Mouse (Mus musculus) kidney, postnatal 0 days (tissue): ENCODE results near the gene Slc30a2. TPM values are rescaled to one million over a fixed set of nuclear protein-coding genes. Genes with fewer than 3 reads are reported as not detected.

ENCODE experiments used
- ATAC-seq: fragments of 200-750 bp; cut with Nextera tagmentation; replicated peaks from 2 replicates; pipeline ENCODE4 v1.8.0; 2017; ENCODE audit warnings: low read depth, moderate number of reproducible peaks, moderate TSS enrichment, moderate library complexity; ENCODE audit not compliant: low FRiP score
- DNase-seq: peaks from one replicate; pipeline ENCODE4 v3.0.0-alpha.2; 2016; ENCODE audit warnings: low spot score
- H3K27ac ChIP-seq: fragments of 300-500 bp; sonication (generic); 2 replicates; pipeline ENCODE4 v1.5.1; 2014; ENCODE audit warnings: mild to moderate bottlenecking
- H3K27me3 ChIP-seq: fragments of 300-500 bp; sonication (generic); 2 replicates; pipeline ENCODE4 v1.6.1; 2014; ENCODE audit warnings: low read length, mixed read lengths; ENCODE audit not compliant: insufficient read depth
- H3K36me3 ChIP-seq: fragments of 300-500 bp; sonication (generic); 2 replicates; pipeline ENCODE4 v1.6.1; 2014; ENCODE audit warnings: low read length, mixed read lengths; ENCODE audit not compliant: insufficient read depth
- H3K4me1 ChIP-seq: fragments of 300-500 bp; sonication (generic); replicated peaks from 2 replicates; pipeline ENCODE4 v1.6.1; 2014; ENCODE audit warnings: antibody characterized with exemption, low read length, mixed read lengths; ENCODE audit not compliant: insufficient read depth
- H3K4me2 ChIP-seq: fragments of 300-500 bp; sonication (generic); 2 replicates; pipeline ENCODE4 v1.6.1; 2014; ENCODE audit warnings: mild to moderate bottlenecking, low read length, moderate library complexity, mixed read lengths
- H3K4me3 ChIP-seq: fragments of 300-500 bp; sonication (generic); replicated peaks from 2 replicates; pipeline ENCODE4 v1.5.1; 2014; ENCODE audit warnings: low read depth, low read length
- H3K9ac ChIP-seq: fragments of 300-500 bp; sonication (generic); 2 replicates; pipeline ENCODE4 v1.6.1; 2014; ENCODE audit warnings: low read depth, low read length
- H3K9me3 ChIP-seq: fragments of 300-500 bp; sonication (generic); replicated peaks from 2 replicates; pipeline ENCODE4 v1.6.1; 2016; ENCODE audit warnings: low read length, inconsistent platforms, mixed read lengths
- CTCF ChIP-seq: IDR thresholded peaks from 2 replicates; pipeline ENCODE4 v1.5.1; 2016; ENCODE audit warnings: antibody characterized with exemption, low read depth, mild to moderate bottlenecking, moderate library complexity
- WGBS: fragments of 180-500 bp; shearing (Covaris S2); extraction: QIAGEN DNeasy Blood & Tissue Kit; methylation state at CpG from one replicate; pipeline ENCODE4 v1.1.7; 2014; 5-methylcytosine and 5-hydroxymethylcytosine counted together
- polyA plus RNA-seq: library from polyadenylated mRNA; unstranded; fragments of >200 nt; fragmentation: Nextera tagmentation; extraction: Ambion mirVana; gene quantifications from 2 replicates; pipeline ENCODE4 v1.2.1, GENCODE M21; 2015

The Slc30a2 gene
- polyA plus RNA-seq, 1 experiment from 2014 or later, result 0.82 TPM

DNA sequence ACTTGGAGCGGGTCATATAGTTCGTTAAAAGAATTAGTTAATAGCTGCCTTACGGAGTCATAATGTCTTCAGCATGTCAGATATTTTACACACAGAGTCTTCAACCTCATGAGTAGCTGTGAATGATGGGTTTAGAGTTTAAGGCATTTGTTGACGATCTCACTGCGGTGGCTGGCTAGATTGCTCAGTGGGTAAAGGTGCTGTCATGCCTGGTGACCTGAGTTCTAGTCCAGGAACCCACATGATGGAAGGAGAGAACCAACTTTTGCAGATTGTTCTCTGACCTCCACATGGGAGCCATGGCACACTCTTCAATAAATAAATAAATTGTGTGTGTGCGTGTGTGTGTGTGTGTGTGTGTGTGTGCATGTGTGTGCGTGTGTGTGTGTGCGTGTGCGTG is 54.8 kb downstream of the Slc30a2 start:
- Histone ChIP-seq H3K9me3 (no peaks in the 10 kb centered on the region), H3K9ac (no peak overlapping the region), H3K4me1 (0 out of 2 replicates have a peak, but pooled peaks cover 7% of the 10 kb centered on the region), H3K36me3 (no peaks in the 10 kb centered on the region), H3K4me2 (no peak overlapping the region; the same call in 1 of the 2 replicates), H3K27ac (0 out of 2 replicates have a peak overlapping the region, but pooled peaks have one; percentile 19), H3K27me3 (no peaks in the 10 kb centered on the region), H3K4me3 (no peak overlapping the region)
- WGBS, result 79% methylated on average over 9 of the region's 9 CpGs
- DNase-seq, result no peak
- no peak for ATAC-seq
- no peak for TF ChIP-seq CTCF

DNA sequence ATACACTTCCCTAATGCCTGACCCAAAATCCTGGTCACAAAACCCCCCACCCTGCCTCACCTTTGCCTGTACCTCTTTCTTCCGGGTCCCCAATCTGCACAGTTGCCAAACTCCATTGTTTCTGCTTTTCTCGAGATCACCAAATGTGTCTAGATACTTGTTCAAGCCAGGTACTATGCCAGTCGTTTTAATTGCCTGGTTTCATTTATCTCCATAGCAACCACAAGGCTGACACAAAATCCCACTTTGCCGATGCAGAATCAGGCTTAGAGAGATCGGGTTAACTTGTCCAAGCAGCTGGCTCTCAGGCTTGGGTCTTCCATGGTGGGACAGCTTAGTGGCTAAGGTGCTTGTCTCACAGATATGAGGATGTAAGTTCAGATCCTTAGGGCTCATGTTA is 57.2 kb downstream of the Slc30a2 start:
- Histone ChIP-seq H3K27ac (no peak overlapping the region), H3K4me2 (no peak overlapping the region), H3K9me3 (no peaks in the 10 kb centered on the region), H3K4me3 (no peak overlapping the region), H3K27me3 (no peaks in the 10 kb centered on the region), H3K36me3 (no peaks in the 10 kb centered on the region), H3K4me1 (0 out of 2 replicates have a peak, but pooled peaks cover 9% of the 10 kb centered on the region), H3K9ac (no peak overlapping the region)
- WGBS, result 23% methylated on average over 5 of the region's 5 CpGs
- DNase-seq, result no peak
- ATAC-seq, result no peak
- no peak for TF ChIP-seq CTCF

DNA sequence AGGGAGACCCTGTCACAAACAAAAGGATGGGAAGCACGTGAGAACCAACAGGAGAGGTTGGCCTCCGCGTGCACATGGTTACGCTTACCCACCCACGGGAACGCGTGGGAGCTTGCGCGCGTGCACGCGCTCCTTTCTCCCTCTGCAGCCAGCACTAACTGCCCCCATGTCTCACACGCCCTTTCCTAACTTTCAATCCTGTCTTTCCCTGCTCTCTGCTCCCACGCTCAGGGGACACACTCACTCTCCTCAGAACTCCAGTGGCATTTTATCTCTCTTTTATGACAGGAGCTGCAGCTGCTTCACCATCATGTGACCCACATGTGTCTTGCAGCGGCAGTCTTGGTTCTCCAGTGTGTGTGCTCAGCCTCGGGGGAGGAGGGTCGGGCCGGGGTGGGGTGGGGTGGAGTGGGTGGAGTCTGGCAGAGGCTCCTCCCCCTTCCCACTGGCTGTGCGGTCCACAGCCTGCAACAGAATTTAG is 58.2 kb downstream of the Slc30a2 start:
- H3K27me3 ChIP-seq, result no peaks in the 10 kb centered on the region
- no peak for TF ChIP-seq CTCF
- 1% methylated on average over 19 of the region's 19 CpGs for WGBS
- H3K36me3 ChIP-seq, result no peaks in the 10 kb centered on the region
- no peaks in the 10 kb centered on the region for H3K9me3 ChIP-seq
- no peak overlapping the region for H3K27ac ChIP-seq
- peak; percentile 67 for ATAC-seq
- 0 out of 2 replicates have a peak, but pooled peaks cover 9% of the 10 kb centered on the region for H3K4me1 ChIP-seq
- H3K4me3 ChIP-seq, result peak overlapping the region; percentile 10; the same call in 1 of the 2 replicates
- H3K9ac ChIP-seq, result no peak overlapping the region
- peak; percentile 74 for DNase-seq
- peak overlapping the region; percentile 53 for H3K4me2 ChIP-seq

- no peak for DNase-seq
- WGBS, result 60% methylated on average over 16 of the region's 16 CpGs
- peak overlapping the region; percentile 53 for H3K4me2 ChIP-seq
- H3K27me3 ChIP-seq, result no peaks in the 10 kb centered on the region
- H3K4me3 ChIP-seq, result no peak overlapping the region
- H3K9ac ChIP-seq, result no peak overlapping the region
- H3K4me1 ChIP-seq, result 0 out of 2 replicates have a peak, but pooled peaks cover 9% of the 10 kb centered on the region
- no peak for TF ChIP-seq CTCF
- ATAC-seq, result no peak
- no peaks in the 10 kb centered on the region for H3K9me3 ChIP-seq
- H3K36me3 ChIP-seq, result no peaks in the 10 kb centered on the region
- H3K27ac ChIP-seq, result no peak overlapping the region
Observed at GRCm38 (mm10) chr4:134401856-134402570, 59.0 kb downstream of the Slc30a2 start.

DNA sequence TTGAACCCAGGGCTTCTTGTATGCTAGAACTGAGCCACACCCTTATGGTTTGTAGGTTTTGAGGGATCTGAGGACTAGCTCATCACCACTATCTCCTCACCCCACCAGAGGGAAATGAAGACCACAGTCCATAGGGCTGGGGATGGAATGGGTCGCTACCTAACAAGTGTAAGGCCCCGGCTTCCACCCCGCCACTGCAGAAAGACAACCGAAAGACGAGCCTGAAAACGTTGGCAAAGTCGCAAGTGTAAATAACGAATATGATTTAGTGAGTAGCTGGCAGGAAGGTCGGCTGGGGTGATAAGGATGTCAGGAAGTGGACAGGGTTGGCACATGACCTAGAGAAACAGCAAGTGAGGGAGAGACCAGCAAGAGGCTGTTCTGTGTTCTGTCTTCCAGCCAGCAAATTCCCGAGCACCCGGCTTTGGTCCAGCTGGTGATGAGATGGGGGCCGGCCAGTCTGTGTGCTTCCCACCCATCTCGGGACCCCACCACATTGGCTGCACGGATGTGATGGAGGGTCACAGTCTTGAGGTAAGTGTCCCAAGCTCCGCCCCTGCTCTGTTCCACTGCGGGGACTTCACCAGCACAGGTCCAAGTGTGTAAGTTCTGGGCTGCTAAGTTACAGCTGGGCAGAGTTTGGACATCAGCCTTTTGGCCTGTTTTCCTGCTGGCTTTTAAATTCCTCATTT is 59.7 kb downstream of the Slc30a2 start:
- 0 out of 2 replicates have a peak, but pooled peaks cover 9% of the 10 kb centered on the region for H3K4me1 ChIP-seq
- H3K36me3 ChIP-seq, result no peaks in the 10 kb centered on the region
- H3K9ac ChIP-seq, result 0 out of 2 replicates have a peak overlapping the region, but pooled peaks have one; percentile 13
- no peak overlapping the region for H3K4me2 ChIP-seq
- no peak for DNase-seq
- no peak overlapping the region for H3K27ac ChIP-seq
- no peaks in the 10 kb centered on the region for H3K9me3 ChIP-seq
- no peak overlapping the region for H3K4me3 ChIP-seq
- no peaks in the 10 kb centered on the region for H3K27me3 ChIP-seq
- no peak for ATAC-seq
- TF ChIP-seq CTCF, result no peak
- WGBS, result 57% methylated on average over 16 of the region's 16 CpGs

GRCm38 (mm10) chr4:134403721-134404120 is 60.7 kb downstream of the Slc30a2 start:
- H3K36me3 ChIP-seq, result no peaks in the 10 kb centered on the region
- DNase-seq, result no peak
- H3K4me3 ChIP-seq, result no peak overlapping the region
- H3K27me3 ChIP-seq, result no peaks in the 10 kb centered on the region
- 0 out of 2 replicates have a peak, but pooled peaks cover 9% of the 10 kb centered on the region for H3K4me1 ChIP-seq
- no peak overlapping the region for H3K4me2 ChIP-seq
- no peak overlapping the region for H3K27ac ChIP-seq
- no peaks in the 10 kb centered on the region for H3K9me3 ChIP-seq
- no peak for ATAC-seq
- TF ChIP-seq CTCF, result no peak
- H3K9ac ChIP-seq, result no peak overlapping the region
- 56% methylated on average over 7 of the region's 7 CpGs for WGBS

Other genes starting within 250 kb of the Slc30a2 start
- 14.7 and 18.9 TPM in 2 replicates for gene Cd52, start 248.1 kb upstream of the Slc30a2 start, polyA plus RNA-seq
- 7.6 and 7.8 TPM in 2 replicates for gene Ubxn11, start 240.6 kb upstream of the Slc30a2 start, polyA plus RNA-seq
- gene Sh3bgrl3, start 214.4 kb upstream of the Slc30a2 start, polyA plus RNA-seq, result 452 and 455 TPM in 2 replicates
- gene Cep85, start 156.1 kb upstream of the Slc30a2 start, polyA plus RNA-seq, result 168 and 176 TPM in 2 replicates
- 0.20 and 0.22 TPM in 2 replicates for gene Gm7534, start 140.2 kb upstream of the Slc30a2 start, polyA plus RNA-seq
- gene Catsper4, start 115.8 kb upstream of the Slc30a2 start, polyA plus RNA-seq, result 0.41 and 0.42 TPM in 2 replicates
- gene Cnksr1, start 104.8 kb upstream of the Slc30a2 start, polyA plus RNA-seq, result 8.3 and 9.2 TPM in 2 replicates
- gene E130218I03Rik, start 99.5 kb upstream of the Slc30a2 start, polyA plus RNA-seq, result 0.08 and 0.29 TPM in 2 replicates
- 14.0 and 16.3 TPM in 2 replicates for gene Zfp593, start 97.6 kb upstream of the Slc30a2 start, polyA plus RNA-seq
- not detected in 2 replicates for gene Gm30191, start 96.2 kb upstream of the Slc30a2 start, polyA plus RNA-seq
- gene Grrp1, start 89.1 kb upstream of the Slc30a2 start, polyA plus RNA-seq, result 10.8 and 12.3 TPM in 2 replicates
- gene Pdik1l, start 55.3 kb upstream of the Slc30a2 start, polyA plus RNA-seq, result 12.5 and 14.1 TPM in 2 replicates
- 2.4 and 2.7 TPM in 2 replicates for gene Trim63, start 28.1 kb upstream of the Slc30a2 start, polyA plus RNA-seq
- gene Extl1, start 40.7 kb downstream of the Slc30a2 start, polyA plus RNA-seq, result 0.70 and 0.86 TPM in 2 replicates
- gene Pafah2, start 53.1 kb downstream of the Slc30a2 start, polyA plus RNA-seq, result 22.7 and 24.4 TPM in 2 replicates
- 926 and 1,019 TPM in 2 replicates for gene Stmn1, start 125.1 kb downstream of the Slc30a2 start, polyA plus RNA-seq
- 5.4 and 5.7 TPM in 2 replicates for gene Paqr7, start 153.5 kb downstream of the Slc30a2 start, polyA plus RNA-seq
- 5.2 and 7.0 TPM in 2 replicates for gene Aunip, start 167.8 kb downstream of the Slc30a2 start, polyA plus RNA-seq
- gene Mtfr1l, start 192.2 kb downstream of the Slc30a2 start, polyA plus RNA-seq, result 137 and 141 TPM in 2 replicates
- 13.9 and 27.9 TPM in 2 replicates for gene Selenon, start 209.0 kb downstream of the Slc30a2 start, polyA plus RNA-seq